Comparison of ENCODE assay signal across 8 mouse cellular contexts in the genomic region with DNA sequence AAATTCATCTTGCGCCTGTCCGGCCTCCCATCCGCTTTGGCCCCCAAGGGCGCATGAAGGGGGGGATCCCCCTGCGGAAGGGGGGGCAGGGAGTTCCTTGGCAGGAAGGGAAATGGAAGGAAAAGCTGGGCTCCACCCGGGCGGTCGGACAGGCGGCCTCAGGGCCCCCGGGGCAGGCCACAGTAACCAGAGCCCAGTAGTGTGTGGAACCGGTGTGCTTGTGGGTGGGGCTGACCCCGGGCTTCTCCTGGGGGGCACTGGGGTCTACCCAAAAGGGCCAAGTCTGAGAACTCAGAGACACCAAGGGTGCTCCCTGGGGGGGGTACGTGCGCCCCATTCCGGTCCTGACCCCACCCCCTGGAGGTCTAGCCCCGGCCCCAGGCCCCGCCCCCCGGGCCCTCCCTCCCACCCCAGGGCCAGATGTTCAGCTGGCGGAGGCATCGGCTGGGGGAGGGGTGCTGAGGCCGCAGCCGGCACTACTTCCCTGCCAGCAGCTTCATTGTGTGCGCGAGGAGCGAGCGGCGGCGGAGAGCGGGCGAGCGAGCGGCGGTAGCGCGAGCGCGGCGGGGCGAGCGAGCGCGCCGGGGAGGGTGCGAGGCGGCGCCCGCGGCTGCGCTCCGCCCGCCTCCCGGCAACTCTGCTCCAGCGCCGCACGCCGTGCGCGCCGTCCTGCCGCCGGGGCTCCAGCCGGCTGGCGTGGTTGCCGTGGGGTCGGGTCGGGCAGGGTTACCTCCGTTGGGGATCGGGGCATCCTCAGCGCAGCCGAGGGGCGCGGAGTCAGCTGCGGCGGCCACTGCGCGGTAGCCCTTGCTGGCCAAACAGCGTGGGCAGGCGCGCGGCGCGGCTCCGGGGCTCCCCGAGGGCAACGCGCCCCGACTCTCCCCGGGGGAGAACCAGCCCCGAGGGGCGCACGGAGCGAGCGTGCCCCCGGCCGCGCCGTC. TPM values are rescaled to one million over a fixed set of nuclear protein-coding genes. Genes with fewer than 3 reads are reported as not detected.
A peak's percentile ranks its signal among the peaks of the same experiment; 100 is the strongest.
DNase-seq lines count a peak whose midpoint lies in the region; ATAC-seq and TF ChIP-seq lines count a peak whose summit lies in the region.

No protein-coding gene starts in this region.

- H3K9me3 ChIP-seq in hindbrain, postnatal 0 days (ENCODE audit: low read length) = no peaks in the 10 kb centered on the region
- H3K9me3 ChIP-seq in limb, embryonic 10.5 days (replicated peaks) = no peaks in the 10 kb centered on the region
- H3K9me3 ChIP-seq in midbrain, embryonic 11.5 days (ENCODE audit: control insufficient read depth, low read length) = no peaks in the 10 kb centered on the region

- ATAC-seq in hindbrain, postnatal 0 days = peak; percentile 65
- ATAC-seq in midbrain, embryonic 11.5 days (ENCODE audit: low FRiP score) = peak; percentile 43

- peaks cover 37% of the 10 kb centered on the region for H3K4me1 ChIP-seq in hindbrain, postnatal 0 days (ENCODE audit: insufficient read depth, low read length)
- peaks cover 62% of the 10 kb centered on the region for H3K4me1 ChIP-seq in limb, embryonic 10.5 days
- peaks cover 66% of the 10 kb centered on the region for H3K4me1 ChIP-seq in midbrain, embryonic 11.5 days (ENCODE audit: control insufficient read depth, insufficient read depth, low read length)
- H3K4me1 ChIP-seq in spleen, adult 2 months (ENCODE audit: control insufficient read depth, insufficient read depth, insufficient read length) = peaks cover 25% of the 10 kb centered on the region

- peak overlapping the region; percentile 92 for H3K27ac ChIP-seq in hindbrain, postnatal 0 days
- peak overlapping the region; percentile 99 for H3K27ac ChIP-seq in limb, embryonic 10.5 days
- peak overlapping the region; percentile 99 for H3K27ac ChIP-seq in midbrain, embryonic 11.5 days (ENCODE audit: low read depth, low read length)
- 0 out of 2 replicates have a peak overlapping the region, but pooled peaks have one; percentile 30 for H3K27ac ChIP-seq in spleen, adult 2 months (ENCODE audit: insufficient read depth, low read length)

- H3K4me2 ChIP-seq in hindbrain, postnatal 0 days (ENCODE audit: low read depth, low read length) = peak overlapping the region; percentile 77
- H3K4me2 ChIP-seq in midbrain, embryonic 11.5 days = peak overlapping the region; percentile 94

- no peak for TF ChIP-seq POLR2A in spleen, adult 2 months (IDR thresholded peaks at IDR 0.05; ENCODE audit: low read depth, low read length)

- H3K27me3 ChIP-seq in hindbrain, postnatal 0 days (ENCODE audit: insufficient read depth, low read length) = no peaks in the 10 kb centered on the region
- no peaks in the 10 kb centered on the region for H3K27me3 ChIP-seq in limb, embryonic 10.5 days (ENCODE audit: low read depth, poor library complexity, severe bottlenecking)
- no peaks in the 10 kb centered on the region for H3K27me3 ChIP-seq in midbrain, embryonic 11.5 days (ENCODE audit: control insufficient read depth, insufficient read depth, low read length)
- no peaks in the 10 kb centered on the region; the same call in 1 of the 2 replicates for H3K27me3 ChIP-seq in spleen, adult 2 months (ENCODE audit: control insufficient read depth, insufficient read depth, low read length)

- H3K9ac ChIP-seq in hindbrain, postnatal 0 days (replicated peaks; ENCODE audit: low read length) = peak overlapping the region; percentile 81
- peak overlapping the region; percentile 95 for H3K9ac ChIP-seq in midbrain, embryonic 11.5 days (ENCODE audit: low read length)

- H3K36me3 ChIP-seq in hindbrain, postnatal 0 days (ENCODE audit: insufficient read depth, low read length) = peaks cover 15% of the 10 kb centered on the region; the same call in 1 of the 2 replicates
- H3K36me3 ChIP-seq in limb, embryonic 10.5 days = peaks cover 35% of the 10 kb centered on the region
- H3K36me3 ChIP-seq in midbrain, embryonic 11.5 days (ENCODE audit: control insufficient read depth, insufficient read depth, low read length) = peaks cover 27% of the 10 kb centered on the region
- no peaks in the 10 kb centered on the region for H3K36me3 ChIP-seq in spleen, adult 2 months (ENCODE audit: control insufficient read depth, insufficient read depth, low read length)

- peak overlapping the region; percentile 64 for H3K4me3 ChIP-seq in hindbrain, postnatal 0 days (ENCODE audit: low read length)
- peak overlapping the region; percentile 76 for H3K4me3 ChIP-seq in limb, embryonic 10.5 days
- H3K4me3 ChIP-seq in midbrain, embryonic 11.5 days (ENCODE audit: low read depth, low read length) = peak overlapping the region; percentile 81
- peak overlapping the region; percentile 71 for H3K4me3 ChIP-seq in spleen, adult 2 months (ENCODE audit: extremely low read depth, insufficient read depth, insufficient read length)

- peak; percentile 71 for DNase-seq in cerebellum, adult 11-12 months
- DNase-seq in cerebellum, postnatal 36 days = no peak
- peak; percentile 92 to 95 for DNase-seq in cerebellum, postnatal 10 days
- DNase-seq in gastrocnemius, postnatal 10 days = peak; percentile 85
- DNase-seq in hindbrain, postnatal 0 days (ENCODE audit: low spot score) = peak; percentile 94
- peak; percentile 96 for DNase-seq in limb, embryonic 10.5 days (ENCODE audit: low spot score)
- DNase-seq in midbrain, embryonic 11.5 days (ENCODE audit: low spot score, missing footprints) = peak; percentile 98
- DNase-seq in spleen, adult 2 months (ENCODE audit: low read depth in 1 of 2, low spot score in 2 of 2) = peak; percentile 49 to 80

- WGBS in hindbrain, postnatal 0 days = under 1% methylated on average over 49 of the region's 97 CpGs
- WGBS in limb, embryonic 10.5 days = 1% methylated on average over 89 of the region's 97 CpGs
- under 1% methylated on average over 72 of the region's 97 CpGs for WGBS in midbrain, embryonic 11.5 days
- WGBS in spleen, adult 2 months = 2% methylated on average over 71 of the region's 97 CpGs

- TF ChIP-seq CTCF in hindbrain, postnatal 0 days (IDR thresholded peaks at IDR 0.05; ENCODE audit: low read depth) = no peak
- no peak for TF ChIP-seq CTCF in spleen, adult 2 months (IDR thresholded peaks at IDR 0.05; ENCODE audit: extremely low read depth, insufficient read depth, insufficient read length, insufficient replicate concordance)

RNA-seq across cellular contexts. Expression of gene Rcor2, which starts 0.9 kb away (rescaled TPM):
- total RNA-seq in gastrocnemius, postnatal 10 days (2021) = 1 to 10 TPM; 8.2 to 9.1 TPM
- total RNA-seq in hindbrain, postnatal 0 days (2014; rRNA removed) = 73.2 and 91.7 TPM in 2 replicates
- 14.8 and 16.6 TPM in 2 replicates for polyA plus RNA-seq in hindbrain, postnatal 0 days (2015; fragmentation: Nextera tagmentation; extraction: Ambion mirVana)
- polyA plus RNA-seq in limb, embryonic 10.5 days (2016; fragmentation: Nextera tagmentation; extraction: Ambion mirVana) = 54.9 and 63.1 TPM in 2 replicates
- 33.8 and 36.9 TPM in 2 replicates for polyA plus RNA-seq in midbrain, embryonic 11.5 days (2014; fragmentation: Nextera tagmentation; extraction: Ambion mirVana)
- 1.8 and 3.5 TPM in 2 replicates for polyA plus RNA-seq in spleen, adult 2 months (2012; rRNA removed)

RNA-seq across cellular contexts. Expression of gene Naa40, which starts 27.1 kb away (rescaled TPM):
- total RNA-seq in gastrocnemius, postnatal 10 days (2021) = 10 to 100 TPM; 12.5 to 15.9 TPM
- 56.5 and 59.7 TPM in 2 replicates for total RNA-seq in hindbrain, postnatal 0 days (2014; rRNA removed)
- 42.7 and 42.8 TPM in 2 replicates for polyA plus RNA-seq in hindbrain, postnatal 0 days (2015; fragmentation: Nextera tagmentation; extraction: Ambion mirVana)
- polyA plus RNA-seq in limb, embryonic 10.5 days (2016; fragmentation: Nextera tagmentation; extraction: Ambion mirVana) = 92.0 and 92.4 TPM in 2 replicates
- polyA plus RNA-seq in midbrain, embryonic 11.5 days (2014; fragmentation: Nextera tagmentation; extraction: Ambion mirVana) = 94.3 and 103 TPM in 2 replicates
- polyA plus RNA-seq in spleen, adult 2 months (2012; rRNA removed) = 20.5 and 25.1 TPM in 2 replicates

RNA-seq across cellular contexts. Expression of gene Cox8a, which starts 50.6 kb away (rescaled TPM):
- 100 to 1,000 TPM; 275 to 315 TPM for total RNA-seq in gastrocnemius, postnatal 10 days (2021)
- total RNA-seq in hindbrain, postnatal 0 days (2014; rRNA removed) = 1,715 and 1,845 TPM in 2 replicates
- 2,044 and 2,080 TPM in 2 replicates for polyA plus RNA-seq in hindbrain, postnatal 0 days (2015; fragmentation: Nextera tagmentation; extraction: Ambion mirVana)
- 862 and 928 TPM in 2 replicates for polyA plus RNA-seq in limb, embryonic 10.5 days (2016; fragmentation: Nextera tagmentation; extraction: Ambion mirVana)
- 730 and 757 TPM in 2 replicates for polyA plus RNA-seq in midbrain, embryonic 11.5 days (2014; fragmentation: Nextera tagmentation; extraction: Ambion mirVana)
- 636 and 1,081 TPM in 2 replicates for polyA plus RNA-seq in spleen, adult 2 months (2012; rRNA removed)

Comparison
In these comparisons a context has a peak if more than half of its experiments do, and no peak if none do; other contexts are left out.
1. DNase-seq: peak in cerebellum, adult 11-12 months (single experiment), cerebellum, postnatal 10 days (2 of 2), gastrocnemius, postnatal 10 days (single experiment), hindbrain, postnatal 0 days (single experiment), limb, embryonic 10.5 days (single experiment), midbrain, embryonic 11.5 days (single experiment) and spleen, adult 2 months (2 of 2); none in cerebellum, postnatal 36 days (0 of 2).
2. H3K27ac ChIP-seq: peak in every context shown above with its lines; median percentile 99 in limb, embryonic 10.5 days; 99 in midbrain, embryonic 11.5 days; 92 in hindbrain, postnatal 0 days; 30 in spleen, adult 2 months.
3. Peak in every context shown above with its lines, with median percentiles within 50 percentile points of each other: H3K4me3 ChIP-seq.